Mouse (Mus musculus): ENCODE measurements around the gene Eif4g1.

DNA sequence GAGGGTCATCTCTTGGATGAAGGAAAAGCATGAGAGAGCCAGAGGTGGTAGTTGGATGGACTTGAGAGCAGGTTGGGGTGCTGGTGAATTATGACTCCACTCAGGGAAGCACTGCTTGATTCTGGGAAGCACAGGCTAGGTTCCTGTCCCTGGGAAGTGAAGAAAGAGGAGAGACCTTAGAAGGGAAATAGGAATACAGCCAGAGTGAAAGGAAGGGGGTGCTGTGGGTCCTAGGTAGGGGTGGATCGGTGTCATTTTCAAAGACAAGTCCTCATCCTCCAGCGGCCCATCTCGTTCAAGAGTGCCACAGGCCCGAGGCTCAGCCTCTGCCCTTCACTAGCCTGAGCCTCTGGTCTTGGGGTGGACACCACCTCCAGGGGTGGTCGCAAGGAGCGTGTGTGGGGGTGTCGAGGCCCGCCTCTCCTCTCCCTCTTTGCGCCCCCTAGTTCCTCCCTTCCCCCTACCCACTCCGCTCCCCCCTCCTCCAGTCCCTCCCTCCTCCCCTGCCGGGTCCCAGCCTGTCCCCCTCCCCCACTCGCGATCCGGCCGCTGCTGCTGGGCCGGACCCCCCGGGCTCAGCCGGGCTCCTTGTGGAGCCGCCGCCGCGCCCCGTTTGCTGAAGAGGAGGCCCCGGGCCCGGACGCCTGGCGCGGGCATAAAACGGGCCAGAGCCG is 64.3 kb downstream of the Eif4g1 start:
- TF ChIP-seq CTCF (IDR thresholded peaks at IDR 0.05; ENCODE audit: low read depth), result no peak
- no peak for TF ChIP-seq EP300 (IDR thresholded peaks at IDR 0.05; ENCODE audit: low read depth)

Measured in liver, embryonic 14.5 days (tissue).